Mouse (Mus musculus) limb, embryonic 12.5 days (tissue): ENCODE data around the gene Aggf1. TPM values are rescaled to one million over a fixed set of nuclear protein-coding genes. Genes with fewer than 3 reads are reported as not detected.

ENCODE experiments used
- ATAC-seq: fragments of 200-750 bp; cut with Nextera tagmentation; 2 replicates; pipeline ENCODE4 v1.8.0; 2017; ENCODE audit warnings: low read depth, moderate TSS enrichment; ENCODE audit not compliant: insufficient number of reproducible peaks, insufficient read depth, low FRiP score, low TSS enrichment
- H3K27ac ChIP-seq: fragments of 300-500 bp; sonication (generic); 2 replicates; pipeline ENCODE4 v1.5.1; 2016; ENCODE audit warnings: mild to moderate bottlenecking, moderate library complexity
- H3K27me3 ChIP-seq: fragments of 300-500 bp; sonication (generic); 2 replicates; pipeline ENCODE4 v1.6.1; 2016; ENCODE audit warnings: mild to moderate bottlenecking, moderate library complexity
- H3K36me3 ChIP-seq: fragments of 300-500 bp; sonication (generic); 2 replicates; pipeline ENCODE4 v1.6.1; 2016; ENCODE audit warnings: mild to moderate bottlenecking, moderate library complexity
- H3K4me1 ChIP-seq: fragments of 300-500 bp; sonication (generic); replicated peaks from 2 replicates; pipeline ENCODE4 v1.6.1; 2016
- H3K4me2 ChIP-seq: fragments of 300-500 bp; sonication (generic); 2 replicates; pipeline ENCODE4 v1.6.1; 2016; ENCODE audit warnings: mild to moderate bottlenecking, moderate library complexity
- H3K4me3 ChIP-seq: fragments of 300-500 bp; sonication (generic); replicated peaks from 2 replicates; pipeline ENCODE4 v1.5.1; 2016; ENCODE audit warnings: mild to moderate bottlenecking
- H3K9ac ChIP-seq: fragments of 300-500 bp; sonication (generic); replicated peaks from 2 replicates; pipeline ENCODE4 v1.6.1; 2016; ENCODE audit warnings: mild to moderate bottlenecking, moderate library complexity
- H3K9me3 ChIP-seq: fragments of 300-500 bp; sonication (generic); 2 replicates; pipeline ENCODE4 v1.6.1; 2016; ENCODE audit warnings: mild to moderate bottlenecking, moderate library complexity
- WGBS: fragments of 180-500 bp; shearing (Covaris S2); methylation state at CpG from one replicate; pipeline ENCODE4 v1.1.7; 2016; 5-methylcytosine and 5-hydroxymethylcytosine counted together
- polyA plus RNA-seq: library from polyadenylated mRNA; unstranded; fragments of >200 nt; fragmentation: Nextera tagmentation; extraction: Ambion mirVana; gene quantifications from 2 replicates; pipeline ENCODE4 v1.2.1, GENCODE M21; 2016

Aggf1 gene
- 45.7 and 45.8 TPM in 2 replicates for polyA plus RNA-seq

DNA sequence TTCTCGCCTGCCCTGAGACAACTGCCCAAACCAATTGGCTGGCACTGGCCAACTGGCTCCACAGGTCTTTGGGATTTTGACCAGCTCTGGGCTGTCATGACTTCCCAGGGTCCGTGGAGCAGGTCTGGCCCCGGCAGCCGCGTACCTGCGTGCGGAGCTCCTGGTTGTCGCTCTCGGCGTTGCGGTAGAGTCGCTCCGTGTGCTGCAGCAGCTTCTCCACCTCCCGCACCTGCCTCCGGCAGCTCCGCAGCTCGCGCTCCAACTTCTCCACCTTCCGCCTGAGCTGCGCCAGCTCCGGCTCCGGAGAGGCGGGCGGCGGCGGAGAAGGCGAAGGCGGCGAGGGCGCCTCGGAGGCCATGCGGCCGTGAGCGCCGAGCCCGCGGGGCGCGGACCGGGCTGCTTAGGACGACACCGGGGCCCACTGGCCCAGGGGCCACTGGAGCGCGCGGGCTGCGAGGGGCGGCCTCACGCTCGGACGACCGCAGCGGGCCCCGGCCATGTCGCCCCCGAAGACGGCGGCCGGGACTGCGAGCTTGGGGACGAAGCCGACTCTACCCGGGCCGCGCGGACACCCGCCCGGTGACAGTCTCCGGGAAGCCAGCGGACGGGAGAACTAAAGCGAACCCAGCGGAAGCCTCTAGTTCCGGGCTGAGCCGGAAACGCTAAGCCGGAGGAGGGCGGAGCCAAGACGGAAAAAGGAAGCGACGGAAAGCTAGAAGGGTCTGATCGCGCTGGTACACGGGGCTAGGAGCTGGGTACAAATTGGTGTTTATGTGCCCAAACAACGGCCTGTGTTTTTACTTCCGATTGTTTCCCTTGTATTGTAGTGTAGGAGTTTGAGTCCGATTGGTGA, at the start of gene Aggf1:
Gene Aggf1, minus strand, starts transcription at position 652 of the 853 bp plus-strand sequence.
- peak; percentile 96 for ATAC-seq

DNA sequence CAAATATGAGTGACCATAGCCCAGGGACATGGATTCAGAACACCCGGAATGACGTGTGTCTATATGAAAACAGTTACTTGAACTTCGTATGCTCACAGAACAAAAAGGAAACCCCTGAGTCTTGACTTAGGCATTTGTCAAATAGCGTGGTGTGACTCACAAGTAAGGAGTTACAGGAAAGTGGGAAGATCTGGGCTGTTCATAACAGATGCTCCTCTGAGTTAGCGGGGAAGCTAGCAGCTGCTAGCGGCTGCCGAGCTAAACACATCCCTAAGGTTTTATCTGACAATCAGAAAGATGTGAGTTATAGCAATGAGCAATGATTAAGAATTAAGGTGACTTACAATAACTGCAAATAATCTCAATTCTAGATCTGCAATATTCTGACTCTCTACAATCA, 49.8 kb upstream of the Aggf1 start:
- H3K9me3 ChIP-seq: no peaks in the 10 kb centered on the region
- H3K4me1 ChIP-seq: no peaks in the 10 kb centered on the region
- H3K27me3 ChIP-seq: no peaks in the 10 kb centered on the region
- no peaks in the 10 kb centered on the region for H3K36me3 ChIP-seq
- WGBS: 82% methylated on average over 7 of the region's 7 CpGs
- H3K4me2 ChIP-seq: no peak overlapping the region
- no peak overlapping the region for H3K9ac ChIP-seq
- no peak overlapping the region for H3K27ac ChIP-seq
- ATAC-seq: no peak
- no peak overlapping the region for H3K4me3 ChIP-seq

More for the DNA sequence above, at the start of gene Aggf1:
- Histone ChIP-seq H3K4me3 (peak within 1 kb of the TSS; percentile 94), H3K9ac (peak within 1 kb of the TSS; percentile 94), H3K27me3 (no peaks in the 10 kb centered on the region), H3K4me1 (peaks cover 11% of the 10 kb centered on the region), H3K36me3 (peaks cover 18% of the 10 kb centered on the region), H3K9me3 (no peaks in the 10 kb centered on the region), H3K27ac (peak within 1 kb of the TSS; percentile 75), H3K4me2 (peak within 1 kb of the TSS; percentile 94)
- 1% methylated on average over 85 of the region's 86 CpGs for WGBS

DNA sequence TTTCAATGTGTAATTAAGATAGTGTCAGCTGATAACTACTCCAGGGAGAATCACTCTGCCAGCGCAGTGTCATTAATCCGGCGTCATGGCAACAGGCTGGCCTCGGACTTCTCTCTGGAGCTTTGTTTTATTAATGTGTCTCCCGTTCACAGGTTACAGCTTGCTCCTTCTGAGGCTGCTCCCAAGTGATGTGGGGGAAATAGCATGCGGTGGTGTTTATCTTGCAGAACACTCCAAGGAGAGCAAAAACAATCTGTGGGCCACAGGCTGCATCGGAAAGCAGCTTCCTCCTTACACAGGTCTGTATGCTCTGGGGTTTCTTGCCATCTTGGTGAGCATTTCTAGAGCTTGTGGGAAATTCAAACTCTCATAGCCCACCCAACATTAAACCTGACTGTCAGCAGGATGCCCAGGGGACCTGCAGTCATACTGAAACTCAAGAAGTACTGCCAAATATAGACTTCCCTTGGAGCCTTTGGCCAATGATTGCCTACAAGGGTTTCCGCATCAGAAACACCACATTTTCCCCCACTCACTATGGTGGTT, 44.1 kb upstream of the Aggf1 start:
- Histone ChIP-seq H3K27ac (no peak overlapping the region), H3K9ac (no peak overlapping the region), H3K9me3 (no peaks in the 10 kb centered on the region), H3K4me1 (no peaks in the 10 kb centered on the region; the same call in 1 of the 2 replicates), H3K4me2 (no peak overlapping the region), H3K4me3 (no peak overlapping the region), H3K36me3 (no peaks in the 10 kb centered on the region), H3K27me3 (0 out of 2 replicates have a peak, but pooled peaks cover 11% of the 10 kb centered on the region)
- 32% methylated on average over 8 of the region's 8 CpGs for WGBS
- no peak for ATAC-seq

DNA sequence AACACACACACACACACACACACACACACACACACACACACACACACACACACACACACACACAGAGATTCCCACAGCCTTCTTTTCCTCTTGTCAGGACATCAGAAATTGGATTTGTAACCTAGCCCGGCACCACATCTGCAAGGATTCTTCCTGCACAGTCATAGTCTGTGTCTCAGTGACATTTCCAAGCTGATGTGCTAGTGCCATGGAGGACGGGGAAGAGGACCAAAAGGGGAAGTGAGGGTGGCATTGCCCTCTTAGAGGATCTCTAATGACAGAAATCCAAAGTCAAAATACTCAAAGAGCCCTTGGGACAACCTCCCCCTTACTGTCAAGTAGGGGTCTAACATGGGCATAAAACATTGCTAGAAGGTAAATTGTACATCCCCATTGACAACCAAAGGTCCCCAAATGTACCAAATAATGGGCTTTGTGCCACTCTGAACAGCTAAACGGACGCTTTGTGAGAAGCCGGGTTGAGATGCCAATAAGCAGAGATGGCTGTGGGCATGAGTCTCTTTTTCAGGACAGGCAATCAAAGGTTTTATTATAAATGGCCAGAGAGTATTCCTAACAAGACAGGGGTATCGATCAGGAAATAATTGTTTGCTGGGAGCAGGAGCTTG, 43.5 kb upstream of the Aggf1 start:
- H3K27ac ChIP-seq: no peak overlapping the region
- ATAC-seq: no peak
- no peak overlapping the region for H3K4me2 ChIP-seq
- H3K9ac ChIP-seq: no peak overlapping the region
- H3K4me1 ChIP-seq: no peaks in the 10 kb centered on the region; the same call in 1 of the 2 replicates
- 0 out of 2 replicates have a peak, but pooled peaks cover 11% of the 10 kb centered on the region for H3K27me3 ChIP-seq
- H3K36me3 ChIP-seq: no peaks in the 10 kb centered on the region
- no peaks in the 10 kb centered on the region for H3K9me3 ChIP-seq
- 67% methylated on average over 6 of the region's 6 CpGs for WGBS
- H3K4me3 ChIP-seq: no peak overlapping the region

DNA sequence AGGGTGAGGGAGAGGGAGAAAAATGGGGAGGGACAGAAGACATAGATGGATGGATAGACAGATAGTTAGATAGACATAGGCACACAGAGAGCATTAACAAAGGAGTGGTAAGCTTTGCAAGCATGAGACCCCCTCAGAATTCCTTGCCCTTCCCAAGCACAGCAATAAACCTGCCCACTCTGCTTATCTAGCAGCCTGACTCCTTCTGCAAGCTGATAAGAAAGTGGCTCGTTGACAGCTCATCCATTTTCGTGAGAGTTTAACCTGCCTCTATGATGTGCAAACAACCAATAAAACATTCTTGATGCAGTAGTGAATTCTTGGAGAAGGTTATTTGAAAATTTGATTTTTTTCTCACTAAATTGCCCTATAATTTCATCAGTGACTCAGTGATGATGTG, 37.1 kb upstream of the Aggf1 start:
- Histone ChIP-seq H3K27me3 (0 out of 2 replicates have a peak, but pooled peaks cover 3% of the 10 kb centered on the region), H3K4me3 (no peak overlapping the region), H3K4me1 (no peaks in the 10 kb centered on the region), H3K9me3 (no peaks in the 10 kb centered on the region), H3K4me2 (no peak overlapping the region), H3K27ac (no peak overlapping the region), H3K9ac (no peak overlapping the region), H3K36me3 (no peaks in the 10 kb centered on the region)
- no peak for ATAC-seq
- 29% methylated on average over 2 of the region's 2 CpGs for WGBS

DNA sequence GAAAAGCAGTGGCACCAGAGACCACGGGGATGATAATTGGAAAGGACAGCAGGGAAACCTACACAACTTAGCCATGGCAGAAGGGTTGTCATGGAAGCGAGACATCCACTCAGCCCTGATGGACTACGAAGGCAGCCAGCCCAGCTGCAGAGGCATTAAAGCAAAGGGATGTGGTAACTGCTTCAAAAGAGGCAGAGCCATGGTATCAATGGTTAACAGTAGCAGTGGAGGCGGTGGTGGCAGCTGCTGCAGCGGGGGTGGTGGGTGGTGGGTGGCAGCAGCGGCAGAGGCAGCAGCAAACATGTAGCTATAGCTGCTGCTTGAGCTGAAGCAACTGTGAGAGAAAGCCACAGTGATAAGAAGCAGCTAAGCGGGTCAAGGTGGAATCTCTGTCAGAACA, 18.1 kb upstream of the Aggf1 start:
- no peak overlapping the region for H3K4me3 ChIP-seq
- WGBS: 90% methylated on average over 7 of the region's 7 CpGs

DNA sequence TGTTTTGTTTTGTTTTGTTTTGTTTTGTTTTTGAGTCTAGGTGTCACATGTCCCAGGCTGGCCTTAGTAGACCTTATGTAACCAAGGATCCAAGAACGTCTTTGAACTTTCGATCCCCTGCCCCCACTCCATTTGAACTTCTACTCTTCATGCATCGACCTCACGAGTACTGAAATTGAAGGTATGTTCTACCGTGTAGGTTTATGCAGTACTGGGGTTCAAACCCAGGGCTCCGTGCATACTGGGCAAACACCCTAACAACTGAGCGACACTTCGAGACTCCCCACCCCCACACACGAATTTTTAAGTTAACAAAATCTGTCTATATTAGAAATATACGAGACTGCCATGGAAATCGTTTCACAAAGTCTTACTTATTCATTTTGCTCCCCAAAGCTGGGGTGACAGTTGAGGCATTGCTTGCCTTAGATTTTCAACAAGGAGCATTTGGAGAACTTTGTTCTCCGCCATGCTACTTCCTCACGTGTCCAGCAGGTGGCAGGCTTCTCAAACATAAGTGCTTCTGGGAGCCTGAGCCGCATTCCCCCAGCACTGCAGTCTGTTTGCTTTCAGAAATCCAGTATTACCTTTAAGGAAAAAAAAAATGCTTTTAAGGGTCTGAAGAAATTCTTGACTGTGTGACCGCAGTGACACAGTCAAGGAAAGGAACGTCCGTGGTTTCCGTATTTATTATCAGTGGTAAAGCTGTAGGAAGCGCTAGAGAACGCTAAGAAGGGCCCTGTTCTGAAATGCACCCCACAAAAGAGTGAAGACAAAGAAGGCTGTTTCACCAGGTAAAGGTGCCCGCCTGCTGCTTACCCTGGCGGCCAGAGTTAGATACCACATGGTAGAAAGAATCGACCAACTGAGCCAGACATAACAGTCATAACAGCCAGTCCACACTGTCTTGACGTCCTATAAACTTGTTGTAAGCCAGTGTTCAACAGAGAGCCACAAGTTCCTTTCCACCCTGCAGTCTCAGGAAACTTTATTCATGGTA, 15.0 kb upstream of the Aggf1 start:
- Histone ChIP-seq H3K9me3 (peaks cover 1% of the 10 kb centered on the region; the same call in 1 of the 2 replicates), H3K4me3 (no peak overlapping the region), H3K9ac (no peak overlapping the region), H3K36me3 (no peaks in the 10 kb centered on the region), H3K4me2 (peak overlapping the region; percentile 35), H3K27ac (no peak overlapping the region), H3K27me3 (no peaks in the 10 kb centered on the region), H3K4me1 (no peaks in the 10 kb centered on the region)
- no peak for ATAC-seq
- 32% methylated on average over 24 of the region's 24 CpGs for WGBS

More for the DNA sequence above, 18.1 kb upstream of the Aggf1 start:
- Histone ChIP-seq H3K4me2 (no peak overlapping the region), H3K4me1 (no peaks in the 10 kb centered on the region), H3K27me3 (no peaks in the 10 kb centered on the region), H3K9me3 (peaks cover 18% of the 10 kb centered on the region), H3K27ac (no peak overlapping the region), H3K9ac (no peak overlapping the region), H3K36me3 (no peaks in the 10 kb centered on the region)
- ATAC-seq: no peak

DNA sequence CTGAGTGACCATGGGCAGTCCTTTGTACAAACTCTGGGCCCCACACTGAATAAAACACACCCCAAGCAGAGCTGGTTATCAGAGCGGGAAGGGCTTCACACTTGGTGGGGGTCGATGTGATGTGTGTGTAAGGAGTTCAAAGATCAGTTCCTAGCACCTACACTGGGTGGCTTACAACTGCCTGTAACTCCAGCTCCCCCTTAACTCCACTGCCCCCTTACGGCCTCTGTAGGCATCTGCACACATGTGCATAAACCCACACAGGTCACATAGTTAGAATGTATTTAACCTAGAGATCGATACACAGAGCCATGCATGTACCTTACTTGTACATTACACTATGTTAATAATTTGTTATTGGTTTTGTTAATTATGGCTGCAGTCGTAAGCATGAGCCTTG, 13.1 kb upstream of the Aggf1 start:
- Histone ChIP-seq H3K4me2 (no peak overlapping the region), H3K4me1 (no peaks in the 10 kb centered on the region), H3K36me3 (no peaks in the 10 kb centered on the region), H3K9ac (no peak overlapping the region), H3K27ac (no peak overlapping the region), H3K4me3 (no peak overlapping the region), H3K9me3 (no peaks in the 10 kb centered on the region), H3K27me3 (no peaks in the 10 kb centered on the region)
- no peak for ATAC-seq
- WGBS: 80% methylated on average over 5 of the region's 5 CpGs

DNA sequence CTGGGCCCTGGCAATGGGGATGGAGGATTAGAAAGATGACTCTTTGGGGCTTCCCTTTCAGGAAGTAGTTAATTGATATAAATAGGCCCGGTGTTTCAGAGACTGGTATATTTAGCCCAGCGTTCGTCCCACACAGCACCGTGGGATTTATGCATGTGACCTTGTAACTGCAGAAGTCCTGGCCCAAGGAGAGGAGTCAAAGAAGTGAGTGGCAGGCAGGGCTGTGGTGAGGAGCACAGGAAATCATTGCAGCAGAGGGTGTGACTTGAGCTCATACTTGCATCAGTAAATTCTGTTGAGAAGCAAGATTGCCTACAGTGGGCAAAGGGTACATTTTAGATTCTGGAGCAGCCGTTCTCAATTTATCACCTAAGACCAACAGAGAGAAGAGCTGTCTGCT, 7.3 kb upstream of the Aggf1 start:
- Histone ChIP-seq H3K4me3 (no peak overlapping the region), H3K9ac (no peak overlapping the region), H3K4me1 (no peaks in the 10 kb centered on the region), H3K36me3 (no peaks in the 10 kb centered on the region), H3K27me3 (no peaks in the 10 kb centered on the region), H3K27ac (no peak overlapping the region), H3K9me3 (no peaks in the 10 kb centered on the region), H3K4me2 (no peak overlapping the region)
- 76% methylated on average over 5 of the region's 5 CpGs for WGBS
- ATAC-seq: no peak

DNA sequence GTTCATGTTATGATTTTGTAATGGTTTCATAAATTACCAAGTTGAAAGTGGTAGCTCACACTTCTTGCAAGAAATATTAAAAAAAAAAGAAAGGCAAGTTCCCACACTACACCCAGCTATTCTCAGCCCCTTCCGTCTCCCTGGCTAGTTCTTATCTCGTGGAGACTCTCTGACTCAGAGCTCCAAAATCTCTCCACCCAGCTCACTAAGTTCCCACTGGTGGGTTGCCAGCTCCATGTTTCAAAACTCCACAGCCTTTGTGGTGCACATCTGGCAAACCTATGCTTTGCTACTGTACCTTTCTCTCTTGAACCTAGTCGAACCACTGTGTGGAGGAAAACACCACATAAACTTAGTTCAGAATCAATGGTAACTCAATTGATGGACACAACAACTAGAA, 3.5 kb upstream of the Aggf1 start:
- Histone ChIP-seq H3K4me2 (no peak overlapping the region), H3K9me3 (no peaks in the 10 kb centered on the region), H3K27ac (no peak overlapping the region), H3K36me3 (no peaks in the 10 kb centered on the region), H3K9ac (no peak overlapping the region), H3K4me3 (no peak overlapping the region), H3K4me1 (peaks cover 7% of the 10 kb centered on the region), H3K27me3 (no peaks in the 10 kb centered on the region)
- 82% methylated on average over 3 of the region's 3 CpGs for WGBS
- ATAC-seq: no peak
